Mouse (Mus musculus): ENCODE results near the gene Syt12. TPM values are rescaled to one million over a fixed set of nuclear protein-coding genes. Genes with fewer than 3 reads are reported as not detected.

The Syt12 gene
- polyA plus RNA-seq (2015; fragmentation: Nextera tagmentation; extraction: Ambion mirVana) = 0.34 and 0.36 TPM in 2 replicates

DNA sequence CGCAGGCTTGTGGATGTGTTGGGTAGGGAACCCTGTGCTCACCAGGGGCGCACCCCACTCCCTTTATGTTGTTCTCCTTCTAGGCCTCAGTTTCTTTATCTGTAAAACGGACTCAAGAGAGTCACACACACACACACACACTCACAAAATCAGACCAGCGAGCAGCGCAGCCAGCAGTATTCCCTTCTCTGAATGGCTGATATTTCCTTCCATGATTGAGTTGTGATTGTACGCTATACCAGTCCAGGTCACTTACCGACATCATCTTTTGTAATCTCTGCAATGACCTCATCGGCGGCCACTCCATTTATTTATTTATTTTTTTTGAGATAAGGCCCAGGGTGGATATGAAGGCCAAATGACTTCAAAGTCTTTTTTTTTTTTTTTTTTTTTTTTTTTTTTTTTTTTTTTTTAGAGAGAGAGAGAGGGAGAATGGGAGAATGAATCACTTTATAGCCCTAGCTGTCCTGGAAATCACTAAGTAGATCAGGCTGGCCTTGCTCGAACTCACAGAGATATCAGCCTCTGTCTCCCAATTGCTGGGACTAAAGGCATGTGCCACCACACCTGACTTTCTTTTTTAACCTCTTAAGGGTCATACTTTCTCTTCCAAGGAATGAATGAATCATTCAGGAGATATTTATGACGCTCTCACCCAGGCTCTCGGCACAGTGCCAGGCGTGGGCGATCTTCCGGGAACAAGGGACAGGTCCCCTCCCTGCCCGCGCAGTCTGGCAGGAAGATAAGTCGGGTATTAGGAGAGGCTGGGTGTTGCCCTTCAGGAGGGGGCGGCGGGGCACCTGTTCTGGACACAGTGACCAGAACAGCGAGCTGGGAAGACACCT is at the start of gene Syt12:
Gene Syt12, minus strand, starts transcription at position 103 of the 845 bp plus-strand sequence.
- H3K4me2 ChIP-seq (ENCODE audit: low read depth, low read length) = peak within 1 kb of the TSS; percentile 98
- peak within 1 kb of the TSS; percentile 56 for H3K4me3 ChIP-seq (ENCODE audit: low read length)
- peaks cover 26% of the 10 kb centered on the region for H3K27me3 ChIP-seq (replicated peaks; ENCODE audit: control insufficient read depth, insufficient read depth, low read length)
- peak; percentile 87 for ATAC-seq
- H3K4me1 ChIP-seq (ENCODE audit: control insufficient read depth, insufficient read depth, low read length) = peaks cover 11% of the 10 kb centered on the region
- 19% methylated on average over 20 of the region's 21 CpGs for WGBS
- H3K27ac ChIP-seq (ENCODE audit: low read length) = no peak within 1 kb of the TSS
- no peaks in the 10 kb centered on the region for H3K9me3 ChIP-seq (ENCODE audit: control insufficient read depth, low read length)
- peak within 1 kb of the TSS; percentile 66 for H3K9ac ChIP-seq (ENCODE audit: low read depth, low read length)
- no peaks in the 10 kb centered on the region for H3K36me3 ChIP-seq (ENCODE audit: control insufficient read depth, insufficient read depth, low read length)

DNA sequence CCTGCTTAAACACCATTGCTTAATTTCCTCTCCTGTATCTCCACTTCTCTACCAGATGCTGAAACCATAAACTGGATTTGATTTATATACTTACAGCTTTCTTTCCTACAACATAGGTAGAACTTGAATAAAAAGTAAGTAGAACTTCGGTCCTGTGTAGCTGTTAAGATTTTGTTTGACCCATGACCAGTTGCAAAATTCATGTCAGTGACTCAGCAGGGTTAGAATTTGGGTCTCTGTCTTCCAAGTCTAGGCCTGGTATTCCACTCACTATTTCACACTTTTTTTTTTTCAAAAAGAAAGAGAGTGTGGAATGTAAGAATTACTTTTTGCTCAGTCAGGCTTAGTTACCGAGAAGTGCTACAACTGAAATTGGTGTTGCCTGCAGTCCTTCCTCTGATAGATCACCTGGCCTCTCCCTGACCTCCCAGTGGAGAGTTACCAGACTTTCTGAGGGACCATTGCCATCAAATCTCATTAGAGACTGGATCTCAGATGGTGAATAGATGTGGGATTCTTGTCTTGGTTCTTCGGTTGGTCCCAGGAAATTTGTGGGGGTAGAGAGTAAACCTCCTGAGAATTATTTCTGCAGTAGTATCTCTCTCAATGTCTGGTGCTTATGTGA is 44.3 kb upstream of the Syt12 start:
- ATAC-seq = no peak
- no peaks in the 10 kb centered on the region for H3K9me3 ChIP-seq (ENCODE audit: control insufficient read depth, low read length)
- H3K4me3 ChIP-seq (ENCODE audit: low read length) = no peak overlapping the region
- H3K27ac ChIP-seq (ENCODE audit: low read length) = no peak overlapping the region
- H3K36me3 ChIP-seq (ENCODE audit: control insufficient read depth, insufficient read depth, low read length) = no peaks in the 10 kb centered on the region
- H3K4me1 ChIP-seq (ENCODE audit: control insufficient read depth, insufficient read depth, low read length) = no peaks in the 10 kb centered on the region
- no peak overlapping the region for H3K4me2 ChIP-seq (ENCODE audit: low read depth, low read length)
- no peak overlapping the region for H3K9ac ChIP-seq (ENCODE audit: low read depth, low read length)
- H3K27me3 ChIP-seq (replicated peaks; ENCODE audit: control insufficient read depth, insufficient read depth, low read length) = no peaks in the 10 kb centered on the region
- 83% methylated on average over 3 of the region's 3 CpGs for WGBS

DNA sequence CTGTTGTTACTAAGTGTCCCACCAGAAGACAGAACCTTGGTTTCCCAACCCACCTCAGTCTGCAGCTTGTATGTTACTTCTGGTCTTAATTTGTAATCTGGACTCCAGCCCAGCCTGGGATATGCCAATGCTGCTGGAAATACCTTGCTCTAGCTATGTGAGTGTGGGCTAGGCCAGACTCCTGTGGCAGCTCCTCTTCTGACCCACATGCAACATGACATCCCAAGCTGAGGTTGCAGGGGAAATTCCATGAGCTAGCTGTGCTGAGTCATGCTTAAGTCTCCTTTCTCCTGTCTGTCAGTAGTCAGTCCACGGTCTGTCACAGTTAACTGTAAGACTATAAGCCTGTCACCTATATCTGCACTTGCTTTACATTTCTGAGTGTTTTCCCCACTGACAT is 40.2 kb upstream of the Syt12 start:
- H3K27me3 ChIP-seq (replicated peaks; ENCODE audit: control insufficient read depth, insufficient read depth, low read length) = no peaks in the 10 kb centered on the region
- H3K4me2 ChIP-seq (ENCODE audit: low read depth, low read length) = no peak overlapping the region
- no peaks in the 10 kb centered on the region for H3K9me3 ChIP-seq (ENCODE audit: control insufficient read depth, low read length)
- no peak overlapping the region for H3K9ac ChIP-seq (ENCODE audit: low read depth, low read length)
- H3K27ac ChIP-seq (ENCODE audit: low read length) = no peak overlapping the region
- ATAC-seq = no peak
- no peaks in the 10 kb centered on the region for H3K36me3 ChIP-seq (ENCODE audit: control insufficient read depth, insufficient read depth, low read length)
- 87% methylated on average over 1 of the region's 1 CpGs for WGBS
- peaks cover 8% of the 10 kb centered on the region for H3K4me1 ChIP-seq (ENCODE audit: control insufficient read depth, insufficient read depth, low read length)
- H3K4me3 ChIP-seq (ENCODE audit: low read length) = no peak overlapping the region

DNA sequence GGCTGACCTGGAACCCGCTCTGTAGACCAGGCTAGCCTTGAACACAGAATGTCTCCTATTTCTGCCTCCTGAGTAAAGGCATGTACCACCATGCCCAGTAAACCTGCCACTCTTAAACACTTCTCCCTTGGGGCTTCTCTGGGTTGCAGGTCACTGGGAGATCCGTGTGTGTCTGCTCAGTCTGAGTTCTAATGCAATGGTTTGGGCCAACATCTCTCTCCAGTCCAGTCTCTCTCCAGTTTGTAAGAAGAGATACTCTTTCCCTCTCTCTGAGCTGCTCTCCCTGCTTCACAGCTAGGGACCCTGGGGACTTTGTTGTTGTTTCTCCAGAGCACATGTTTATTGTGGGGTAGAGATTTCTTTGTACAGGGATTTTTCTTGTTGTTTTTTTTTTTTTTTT is 39.0 kb upstream of the Syt12 start:
- no peak overlapping the region for H3K4me2 ChIP-seq (ENCODE audit: low read depth, low read length)
- H3K9me3 ChIP-seq (ENCODE audit: control insufficient read depth, low read length) = no peaks in the 10 kb centered on the region
- no peak overlapping the region for H3K9ac ChIP-seq (ENCODE audit: low read depth, low read length)
- peaks cover 8% of the 10 kb centered on the region for H3K4me1 ChIP-seq (ENCODE audit: control insufficient read depth, insufficient read depth, low read length)
- WGBS = 68% methylated on average over 2 of the region's 2 CpGs
- H3K36me3 ChIP-seq (ENCODE audit: control insufficient read depth, insufficient read depth, low read length) = no peaks in the 10 kb centered on the region
- no peak overlapping the region for H3K27ac ChIP-seq (ENCODE audit: low read length)
- H3K27me3 ChIP-seq (replicated peaks; ENCODE audit: control insufficient read depth, insufficient read depth, low read length) = 0 out of 2 replicates have a peak, but pooled peaks cover 3% of the 10 kb centered on the region
- no peak for ATAC-seq
- no peak overlapping the region for H3K4me3 ChIP-seq (ENCODE audit: low read length)

DNA sequence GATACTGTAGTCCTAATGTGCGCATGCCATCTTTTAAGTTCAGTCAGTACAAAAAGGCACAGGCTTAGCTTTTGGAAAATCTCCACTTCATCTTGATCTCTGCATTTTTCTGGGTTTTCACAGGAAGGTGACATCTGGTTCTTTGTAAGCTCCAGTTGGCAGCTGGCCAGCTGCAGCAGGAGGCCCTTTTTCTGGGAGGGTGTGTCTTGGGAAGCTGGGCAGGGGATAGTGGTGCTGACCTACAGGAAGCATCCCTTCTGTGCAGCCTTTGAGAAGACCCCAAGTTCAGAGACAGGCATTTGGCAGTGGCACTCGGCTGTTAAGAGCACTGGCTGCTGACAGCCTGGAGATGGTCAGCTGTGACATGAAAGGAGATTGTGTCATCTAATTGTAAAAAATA is 38.5 kb upstream of the Syt12 start:
- Histone ChIP-seq H3K9ac (ENCODE audit: low read depth, low read length) (no peak overlapping the region), H3K4me2 (ENCODE audit: low read depth, low read length) (no peak overlapping the region), H3K27ac (ENCODE audit: low read length) (no peak overlapping the region), H3K36me3 (ENCODE audit: control insufficient read depth, insufficient read depth, low read length) (no peaks in the 10 kb centered on the region), H3K9me3 (ENCODE audit: control insufficient read depth, low read length) (no peaks in the 10 kb centered on the region), H3K4me1 (ENCODE audit: control insufficient read depth, insufficient read depth, low read length) (peaks cover 11% of the 10 kb centered on the region), H3K4me3 (ENCODE audit: low read length) (no peak overlapping the region), H3K27me3 (replicated peaks; ENCODE audit: control insufficient read depth, insufficient read depth, low read length) (0 out of 2 replicates have a peak, but pooled peaks cover 5% of the 10 kb centered on the region)
- WGBS = 43% methylated on average over 2 of the region's 2 CpGs
- no peak for ATAC-seq

GRCm38 (mm10) chr19:4513236-4513858 is 36.1 kb upstream of the Syt12 start:
- Histone ChIP-seq H3K9ac (ENCODE audit: low read depth, low read length) (no peak overlapping the region), H3K27ac (ENCODE audit: low read length) (no peak overlapping the region), H3K27me3 (replicated peaks; ENCODE audit: control insufficient read depth, insufficient read depth, low read length) (0 out of 2 replicates have a peak, but pooled peaks cover 6% of the 10 kb centered on the region), H3K4me3 (ENCODE audit: low read length) (no peak overlapping the region), H3K36me3 (ENCODE audit: control insufficient read depth, insufficient read depth, low read length) (no peaks in the 10 kb centered on the region), H3K9me3 (ENCODE audit: control insufficient read depth, low read length) (no peaks in the 10 kb centered on the region), H3K4me1 (ENCODE audit: control insufficient read depth, insufficient read depth, low read length) (peaks cover 14% of the 10 kb centered on the region), H3K4me2 (ENCODE audit: low read depth, low read length) (no peak overlapping the region)
- no peak for ATAC-seq
- WGBS = 68% methylated on average over 4 of the region's 4 CpGs

GRCm38 (mm10) chr19:4511116-4511841 is 34.0 kb upstream of the Syt12 start:
- Histone ChIP-seq H3K4me3 (ENCODE audit: low read length) (peak overlapping the region; percentile 74), H3K27me3 (replicated peaks; ENCODE audit: control insufficient read depth, insufficient read depth, low read length) (0 out of 2 replicates have a peak, but pooled peaks cover 6% of the 10 kb centered on the region), H3K4me2 (ENCODE audit: low read depth, low read length) (peak overlapping the region; percentile 94), H3K9me3 (ENCODE audit: control insufficient read depth, low read length) (no peaks in the 10 kb centered on the region), H3K36me3 (ENCODE audit: control insufficient read depth, insufficient read depth, low read length) (no peaks in the 10 kb centered on the region), H3K27ac (ENCODE audit: low read length) (no peak overlapping the region), H3K9ac (ENCODE audit: low read depth, low read length) (peak overlapping the region; percentile 70; the same call in 1 of the 2 replicates), H3K4me1 (ENCODE audit: control insufficient read depth, insufficient read depth, low read length) (peaks cover 14% of the 10 kb centered on the region)
- no peak for ATAC-seq
- WGBS = 9% methylated on average over 13 of the region's 13 CpGs

DNA sequence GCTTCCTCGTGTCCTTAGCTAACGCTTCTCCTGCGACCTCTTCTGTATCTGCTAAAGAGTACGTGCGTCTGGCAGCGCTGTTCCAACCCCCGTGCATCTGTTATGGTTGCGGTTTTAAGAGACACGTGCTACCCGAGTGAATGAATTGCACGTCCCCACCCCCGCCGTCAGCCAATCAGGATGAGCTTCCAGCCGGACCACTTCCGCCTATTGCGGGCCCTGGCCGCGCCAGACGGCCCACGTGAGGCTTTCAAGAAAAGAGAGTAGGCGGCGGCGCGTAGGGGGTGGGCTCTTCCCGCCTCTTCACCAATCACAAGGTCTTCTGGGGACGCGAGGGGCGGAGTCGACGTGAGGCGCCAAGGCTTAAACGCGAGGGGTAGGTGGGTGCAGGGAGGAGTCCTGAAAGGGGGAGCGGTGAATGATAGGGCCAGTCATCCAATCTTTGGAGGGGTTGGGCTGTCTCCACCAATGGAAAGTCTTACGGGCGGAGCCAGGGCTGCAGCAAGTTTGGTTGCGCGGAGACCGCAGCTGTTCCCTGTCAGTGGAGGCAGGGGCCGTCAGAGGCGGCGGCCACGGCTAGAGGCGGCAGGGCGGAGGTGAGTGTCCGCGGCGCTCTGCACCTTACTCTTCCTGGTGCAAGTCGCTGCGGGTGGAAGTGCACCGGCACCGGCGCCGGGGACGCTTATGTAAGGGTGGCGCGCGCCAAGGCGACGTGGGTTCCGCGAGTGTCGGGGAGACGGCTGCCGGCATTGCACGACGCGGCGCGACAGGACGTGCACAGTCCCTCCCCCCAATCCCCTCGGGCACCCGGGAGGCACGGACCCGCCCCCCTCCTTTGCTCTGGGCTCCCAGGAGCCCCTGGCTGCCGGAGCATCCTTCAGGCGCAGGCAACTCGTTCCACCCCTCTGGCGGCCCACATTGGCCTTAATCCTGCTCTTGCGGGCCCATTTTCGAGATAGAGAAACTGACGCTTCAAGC is 33.0 kb upstream of the Syt12 start, which contains the start of gene Pcx:
Gene Pcx, plus strand, starts transcription at position 487 of the 978 bp plus-strand sequence.
- H3K4me3 ChIP-seq (ENCODE audit: low read length) = peak within 1 kb of the TSS; percentile 74
- ATAC-seq = peak; percentile 100
- no peak within 1 kb of the TSS for H3K27ac ChIP-seq (ENCODE audit: low read length)
- under 1% methylated on average over 82 of the region's 82 CpGs for WGBS
- H3K9ac ChIP-seq (ENCODE audit: low read depth, low read length) = peak within 1 kb of the TSS; percentile 70
- H3K4me1 ChIP-seq (ENCODE audit: control insufficient read depth, insufficient read depth, low read length) = peaks cover 6% of the 10 kb centered on the region
- H3K4me2 ChIP-seq (ENCODE audit: low read depth, low read length) = peak within 1 kb of the TSS; percentile 94
- H3K27me3 ChIP-seq (replicated peaks; ENCODE audit: control insufficient read depth, insufficient read depth, low read length) = 0 out of 2 replicates have a peak, but pooled peaks cover 6% of the 10 kb centered on the region
- no peaks in the 10 kb centered on the region for H3K9me3 ChIP-seq (ENCODE audit: control insufficient read depth, low read length)
- no peaks in the 10 kb centered on the region for H3K36me3 ChIP-seq (ENCODE audit: control insufficient read depth, insufficient read depth, low read length)

All from intestine, embryonic 16.5 days (tissue).